In genomic region chr17:24529883-24530282, GRCm38 (mm10) we compare ENCODE assay signal across 8 mouse cellular contexts. TPM values are rescaled to one million over a fixed set of nuclear protein-coding genes. Genes with fewer than 3 reads are reported as not detected.
DNase-seq lines count a peak whose midpoint lies in the region; ATAC-seq and TF ChIP-seq lines count a peak whose summit lies in the region.

No protein-coding gene starts in this region.

- TF ChIP-seq CTCF in E14TG2a.4 (conservative IDR thresholded peaks at IDR 0.05; ENCODE audit: low read length), result no peak
- TF ChIP-seq CTCF in forebrain, postnatal 0 days (IDR thresholded peaks at IDR 0.05; ENCODE audit: low read depth), result no peak

- peaks cover 33% of the 10 kb centered on the region for H3K4me1 ChIP-seq in heart, embryonic 11.5 days (ENCODE audit: control insufficient read depth, insufficient read depth, low read length)
- peaks cover 66% of the 10 kb centered on the region for H3K4me1 ChIP-seq in E14TG2a.4 (replicated peaks; ENCODE audit: low read depth, low read length)
- H3K4me1 ChIP-seq in forebrain, postnatal 0 days (ENCODE audit: insufficient read depth), result peaks cover 39% of the 10 kb centered on the region
- peaks cover 39% of the 10 kb centered on the region for H3K4me1 ChIP-seq in liver, embryonic 16.5 days (ENCODE audit: control insufficient read depth, low read depth, low read length)

- peaks cover 5% of the 10 kb centered on the region for H3K36me3 ChIP-seq in heart, embryonic 11.5 days (ENCODE audit: control insufficient read depth, insufficient read depth, low read length)
- peaks cover 54% of the 10 kb centered on the region for H3K36me3 ChIP-seq in E14TG2a.4 (ENCODE audit: insufficient read depth, low read length)
- H3K36me3 ChIP-seq in forebrain, postnatal 0 days (ENCODE audit: insufficient read depth), result peaks cover 14% of the 10 kb centered on the region
- no peaks in the 10 kb centered on the region for H3K36me3 ChIP-seq in liver, embryonic 16.5 days (ENCODE audit: control insufficient read depth, insufficient read depth)

- H3K9me3 ChIP-seq in heart, embryonic 11.5 days (replicated peaks; ENCODE audit: control insufficient read depth, low read length), result no peaks in the 10 kb centered on the region
- no peaks in the 10 kb centered on the region for H3K9me3 ChIP-seq in E14TG2a.4 (ENCODE audit: low read length)
- no peaks in the 10 kb centered on the region for H3K9me3 ChIP-seq in forebrain, postnatal 0 days (ENCODE audit: low read length)
- H3K9me3 ChIP-seq in liver, embryonic 16.5 days (replicated peaks; ENCODE audit: control insufficient read depth, low read length), result no peaks in the 10 kb centered on the region

- peak overlapping the region; percentile 80 for H3K9ac ChIP-seq in heart, embryonic 11.5 days (ENCODE audit: low read depth, low read length)
- H3K9ac ChIP-seq in forebrain, postnatal 0 days, result peak overlapping the region; percentile 65
- H3K9ac ChIP-seq in liver, embryonic 16.5 days (ENCODE audit: low read depth, low read length), result peak overlapping the region; percentile 75

- peak overlapping the region; percentile 85 for H3K4me2 ChIP-seq in heart, embryonic 11.5 days
- peak overlapping the region; percentile 77 for H3K4me2 ChIP-seq in forebrain, postnatal 0 days (ENCODE audit: low read depth)
- peak overlapping the region; percentile 79 for H3K4me2 ChIP-seq in liver, embryonic 16.5 days (ENCODE audit: low read depth, low read length)

- no peak for ATAC-seq in heart, embryonic 11.5 days (replicated peaks; ENCODE audit: insufficient number of reproducible peaks, low FRiP score, low TSS enrichment)
- ATAC-seq in forebrain, postnatal 0 days, result no peak
- no peak for ATAC-seq in liver, embryonic 16.5 days (ENCODE audit: low read depth)

- H3K27ac ChIP-seq in heart, embryonic 11.5 days (ENCODE audit: low read depth, low read length), result peak overlapping the region; percentile 54
- no peak overlapping the region for H3K27ac ChIP-seq in forebrain, postnatal 0 days (ENCODE audit: low read depth, low read length)
- peak overlapping the region; percentile 87 for H3K27ac ChIP-seq in liver, embryonic 16.5 days (ENCODE audit: low read length)

- H3K4me3 ChIP-seq in heart, embryonic 11.5 days (ENCODE audit: low read depth, low read length), result peak overlapping the region; percentile 95
- H3K4me3 ChIP-seq in E14TG2a.4 (replicated peaks; ENCODE audit: low read length), result peak overlapping the region; percentile 96
- H3K4me3 ChIP-seq in forebrain, postnatal 0 days (ENCODE audit: low read depth, low read length), result no peak overlapping the region
- peak overlapping the region; percentile 92 for H3K4me3 ChIP-seq in liver, embryonic 16.5 days (ENCODE audit: low read depth, low read length)

- DNase-seq in heart, adult 9 months (ENCODE audit: low spot score in 2 of 2), result no peak
- no peak for DNase-seq in forebrain, postnatal 0 days
- DNase-seq in adrenal gland, postnatal 14 days, result no peak
- DNase-seq in urinary bladder, postnatal 36 days (ENCODE audit: low spot score in 2 of 2), result no peak
- no peak for DNase-seq in urinary bladder, postnatal 25 days (ENCODE audit: low spot score)

- 23% methylated on average over 5 of the region's 5 CpGs for WGBS in heart, embryonic 11.5 days (ENCODE audit: insufficient replicate concordance)
- WGBS in forebrain, postnatal 0 days, result 20% methylated on average over 5 of the region's 5 CpGs
- WGBS in liver, embryonic 16.5 days (ENCODE audit: insufficient replicate concordance), result 18% methylated on average over 5 of the region's 5 CpGs

- no peaks in the 10 kb centered on the region for H3K27me3 ChIP-seq in heart, embryonic 11.5 days (ENCODE audit: control insufficient read depth, insufficient read depth, low read length)
- no peaks in the 10 kb centered on the region for H3K27me3 ChIP-seq in E14TG2a.4 (ENCODE audit: insufficient read depth, low read length)
- H3K27me3 ChIP-seq in forebrain, postnatal 0 days (ENCODE audit: insufficient read depth, low read length), result no peaks in the 10 kb centered on the region
- H3K27me3 ChIP-seq in liver, embryonic 16.5 days (ENCODE audit: control insufficient read depth, insufficient read depth, low read depth, low read length), result no peaks in the 10 kb centered on the region

RNA-seq across cellular contexts. Expression of gene Traf7, which starts 2.1 kb away (rescaled TPM):
- polyA plus RNA-seq in heart, embryonic 11.5 days (2014; fragmentation: Nextera tagmentation; extraction: Ambion mirVana), result 72.3 and 80.1 TPM in 2 replicates
- total RNA-seq in forebrain, postnatal 0 days (2014; rRNA removed), result 145 and 168 TPM in 2 replicates
- 81.4 and 82.0 TPM in 2 replicates for polyA plus RNA-seq in forebrain, postnatal 0 days (2015; fragmentation: Nextera tagmentation; extraction: Ambion mirVana)
- 28.5 and 29.6 TPM in 2 replicates for polyA plus RNA-seq in liver, embryonic 16.5 days (2015; fragmentation: Nextera tagmentation; extraction: Ambion mirVana)
- total RNA-seq in adrenal gland, postnatal 14 days (2021), result 85.4 and 101 TPM in 2 replicates

RNA-seq across cellular contexts. Expression of gene Rab26, which starts 4.1 kb away (rescaled TPM):
- polyA plus RNA-seq in heart, embryonic 11.5 days (2014; fragmentation: Nextera tagmentation; extraction: Ambion mirVana), result 1.1 and 1.9 TPM in 2 replicates
- total RNA-seq in forebrain, postnatal 0 days (2014; rRNA removed), result 5.0 and 7.1 TPM in 2 replicates
- 10.1 and 12.4 TPM in 2 replicates for polyA plus RNA-seq in forebrain, postnatal 0 days (2015; fragmentation: Nextera tagmentation; extraction: Ambion mirVana)
- 0.46 and 0.87 TPM in 2 replicates for polyA plus RNA-seq in liver, embryonic 16.5 days (2015; fragmentation: Nextera tagmentation; extraction: Ambion mirVana)
- 1.1 and 1.8 TPM in 2 replicates for total RNA-seq in adrenal gland, postnatal 14 days (2021)

RNA-seq across cellular contexts. Expression of gene Pkd1, which starts 19.8 kb away (rescaled TPM):
- polyA plus RNA-seq in heart, embryonic 11.5 days (2014; fragmentation: Nextera tagmentation; extraction: Ambion mirVana), result 8.9 and 9.2 TPM in 2 replicates
- 48.9 and 58.8 TPM in 2 replicates for total RNA-seq in forebrain, postnatal 0 days (2014; rRNA removed)
- polyA plus RNA-seq in forebrain, postnatal 0 days (2015; fragmentation: Nextera tagmentation; extraction: Ambion mirVana), result 4.9 and 8.9 TPM in 2 replicates
- 2.7 and 4.0 TPM in 2 replicates for polyA plus RNA-seq in liver, embryonic 16.5 days (2015; fragmentation: Nextera tagmentation; extraction: Ambion mirVana)
- total RNA-seq in adrenal gland, postnatal 14 days (2021), result 42.2 and 44.3 TPM in 2 replicates

RNA-seq across cellular contexts. Expression of gene Caskin1, which starts 41.5 kb away (rescaled TPM):
- 0.40 and 0.49 TPM in 2 replicates for polyA plus RNA-seq in heart, embryonic 11.5 days (2014; fragmentation: Nextera tagmentation; extraction: Ambion mirVana)
- total RNA-seq in forebrain, postnatal 0 days (2014; rRNA removed), result 90.0 and 113 TPM in 2 replicates
- 14.9 and 25.3 TPM in 2 replicates for polyA plus RNA-seq in forebrain, postnatal 0 days (2015; fragmentation: Nextera tagmentation; extraction: Ambion mirVana)
- polyA plus RNA-seq in liver, embryonic 16.5 days (2015; fragmentation: Nextera tagmentation; extraction: Ambion mirVana), result 0.08 and 0.13 TPM in 2 replicates
- 14.8 and 16.1 TPM in 2 replicates for total RNA-seq in adrenal gland, postnatal 14 days (2021)

RNA-seq across cellular contexts. Expression of gene Mlst8, which starts 51.0 kb away (rescaled TPM):
- 17.5 and 20.9 TPM in 2 replicates for polyA plus RNA-seq in heart, embryonic 11.5 days (2014; fragmentation: Nextera tagmentation; extraction: Ambion mirVana)
- 36.5 and 45.5 TPM in 2 replicates for total RNA-seq in forebrain, postnatal 0 days (2014; rRNA removed)
- polyA plus RNA-seq in forebrain, postnatal 0 days (2015; fragmentation: Nextera tagmentation; extraction: Ambion mirVana), result 23.9 and 28.2 TPM in 2 replicates
- 11.8 and 11.9 TPM in 2 replicates for polyA plus RNA-seq in liver, embryonic 16.5 days (2015; fragmentation: Nextera tagmentation; extraction: Ambion mirVana)
- 19.5 and 23.3 TPM in 2 replicates for total RNA-seq in adrenal gland, postnatal 14 days (2021)
